Mouse (Mus musculus) kidney, adult 2 months (tissue): ENCODE measurements at regions not wholly inside any gene's neighbourhood (a gene's known extent, or its start where the extent isn't known, plus 50 kb on each side); places are given as distances from the start of the nearest gene placed in this dataset.

Experiments
- DNase-seq: peaks from one replicate; pipeline ENCODE4 v3.0.0; 2021
- H3K27ac ChIP-seq: fragments of 200-500 bp; 2 replicates; pipeline ENCODE4 v1.5.1; 2012; ENCODE audit warnings: low read depth, low read length, control low read depth, inconsistent platforms; ENCODE audit not compliant: insufficient read depth
- H3K27me3 ChIP-seq: fragments of 200-500 bp; replicated peaks from 2 replicates; pipeline ENCODE4 v1.6.1; 2012; ENCODE audit warnings: mild to moderate bottlenecking, moderate library complexity, low read length, inconsistent platforms; ENCODE audit not compliant: control insufficient read depth, insufficient read depth
- H3K36me3 ChIP-seq: fragments of 200-500 bp; 2 replicates; pipeline ENCODE4 v1.6.1; 2012; ENCODE audit warnings: mild to moderate bottlenecking, moderate library complexity, low read length, inconsistent platforms; ENCODE audit not compliant: control insufficient read depth, insufficient read depth
- H3K4me1 ChIP-seq: fragments of 200-500 bp; 2 replicates; pipeline ENCODE4 v1.6.1; 2011; ENCODE audit warnings: low read length; ENCODE audit not compliant: control insufficient read depth, insufficient read depth
- H3K4me3 ChIP-seq: fragments of 200-500 bp; 2 replicates; pipeline ENCODE4 v1.5.1; 2011; ENCODE audit warnings: mild to moderate bottlenecking, low read depth, low read length, control low read depth; ENCODE audit not compliant: insufficient read depth
- CTCF ChIP-seq: fragments of 200-500 bp; conservative IDR thresholded peaks from 2 replicates; pipeline ENCODE4 v1.5.1; 2011; ENCODE audit warnings: low read depth, mild to moderate bottlenecking, control low read depth, low read length, moderate library complexity, mixed read lengths; ENCODE audit not compliant: insufficient read depth, insufficient read length
- POLR2A ChIP-seq: fragments of 200-500 bp; IDR thresholded peaks from one replicate; pipeline ENCODE4 v1.6.1; 2011; ENCODE audit warnings: low read depth, low read length, control low read depth
- WGBS: fragments of 180-500 bp; shearing (Covaris S2); methylation state at CpG from one replicate; pipeline ENCODE4 v1.1.7; 2018; 5-methylcytosine and 5-hydroxymethylcytosine counted together

DNA sequence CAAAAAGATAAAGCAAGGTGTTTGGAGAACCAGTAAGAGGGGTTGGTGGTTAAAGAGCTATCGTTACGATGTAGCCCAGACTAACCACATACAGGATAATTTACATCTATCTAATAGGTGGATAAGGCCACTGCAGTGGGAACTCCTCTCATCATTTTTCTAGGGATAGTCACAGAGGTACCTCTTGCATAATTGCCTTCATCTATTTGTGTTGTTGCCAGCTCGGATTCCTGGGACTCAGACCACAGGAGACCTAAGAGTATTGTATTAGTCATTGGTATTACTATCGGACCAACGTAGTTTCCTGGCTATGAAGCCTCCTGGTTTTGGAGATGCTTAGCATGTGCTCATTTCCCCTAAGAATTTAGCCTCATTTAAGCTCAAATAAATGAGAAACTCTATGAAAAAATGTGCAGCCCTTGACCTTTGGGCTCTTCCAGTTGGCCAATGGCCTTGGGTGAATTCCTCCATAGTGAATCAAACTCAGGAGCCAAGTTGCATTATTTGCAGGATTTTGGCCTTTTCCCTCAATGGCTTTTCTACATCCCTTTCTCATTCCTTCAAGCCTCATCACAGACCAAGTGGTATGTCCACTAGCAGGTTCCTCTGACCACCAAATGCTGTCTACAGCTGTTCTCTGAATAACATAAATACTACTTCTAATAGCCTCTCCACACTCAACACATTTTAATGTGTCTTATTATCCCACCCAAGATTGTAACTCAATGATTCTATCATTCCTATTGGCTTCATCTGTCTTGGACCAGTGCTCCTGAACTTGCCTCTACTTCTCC, 108.6 kb downstream of the Gm12728 start:
- H3K27ac ChIP-seq, result no peak overlapping the region
- H3K36me3 ChIP-seq, result no peaks in the 10 kb centered on the region
- 94% methylated on average over 5 of the region's 5 CpGs for WGBS
- no peak overlapping the region for H3K4me3 ChIP-seq
- DNase-seq, result no peak
- TF ChIP-seq POLR2A, result no peak
- no peak for TF ChIP-seq CTCF
- H3K27me3 ChIP-seq, result no peaks in the 10 kb centered on the region
- H3K4me1 ChIP-seq, result no peaks in the 10 kb centered on the region

GRCm38 (mm10) chr4:105904896-105905295, 115.2 kb downstream of the Gm12728 start:
- DNase-seq, result no peak
- Histone ChIP-seq H3K4me3 (no peak overlapping the region), H3K27ac (no peak overlapping the region), H3K36me3 (no peaks in the 10 kb centered on the region), H3K4me1 (no peaks in the 10 kb centered on the region), H3K27me3 (no peaks in the 10 kb centered on the region)
- TF ChIP-seq POLR2A (no peak), CTCF (no peak)
- 65% methylated on average over 8 of the region's 8 CpGs for WGBS

DNA sequence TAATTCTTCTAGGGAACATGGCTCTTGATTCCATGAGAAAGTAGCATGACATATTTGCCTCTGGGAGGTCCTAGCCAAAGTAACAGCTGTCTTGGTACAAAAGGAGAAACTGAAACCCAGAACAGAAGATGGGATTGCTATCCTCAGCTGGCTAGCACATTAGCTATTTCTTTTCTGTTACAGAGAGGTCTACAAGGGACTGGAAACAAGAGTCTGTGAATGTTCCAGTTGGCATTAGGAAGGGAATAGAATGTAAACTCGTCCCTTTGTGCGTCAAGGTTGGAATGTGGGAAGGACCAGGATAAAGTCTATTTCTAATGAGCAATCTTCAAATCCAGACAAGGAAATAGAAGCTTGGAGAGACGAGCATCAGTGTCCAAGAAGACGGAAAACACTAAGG, 116.7 kb downstream of the Gm12728 start:
- DNase-seq, result no peak
- Histone ChIP-seq H3K36me3 (no peaks in the 10 kb centered on the region), H3K27me3 (no peaks in the 10 kb centered on the region), H3K27ac (no peak overlapping the region), H3K4me1 (no peaks in the 10 kb centered on the region), H3K4me3 (no peak overlapping the region)
- TF ChIP-seq CTCF, result no peak
- TF ChIP-seq POLR2A, result no peak
- 92% methylated on average over 4 of the region's 4 CpGs for WGBS

DNA sequence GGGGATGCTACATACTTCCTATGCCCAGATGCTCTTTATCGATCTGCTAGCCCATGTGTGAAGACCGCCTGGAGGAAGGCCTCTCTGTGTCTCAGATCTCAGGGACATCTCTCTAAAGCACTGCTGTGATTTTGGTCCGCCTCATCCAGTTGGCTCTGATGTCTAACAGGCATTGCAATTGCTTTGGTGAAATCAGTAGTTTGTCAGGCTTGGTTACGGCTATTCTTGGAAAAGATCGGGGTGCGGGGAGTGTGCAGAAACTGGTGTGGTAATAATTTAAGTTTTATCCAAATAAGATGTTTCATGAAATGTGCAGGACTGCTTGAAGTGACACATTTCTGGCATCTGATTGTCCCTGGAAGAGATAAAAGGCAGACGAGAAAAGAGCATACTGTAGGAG, 117.9 kb downstream of the Gm12728 start:
- H3K27me3 ChIP-seq, result no peaks in the 10 kb centered on the region
- H3K27ac ChIP-seq, result no peak overlapping the region
- TF ChIP-seq POLR2A (no peak), CTCF (no peak)
- no peaks in the 10 kb centered on the region for H3K36me3 ChIP-seq
- H3K4me1 ChIP-seq, result no peaks in the 10 kb centered on the region
- WGBS, result 92% methylated on average over 7 of the region's 7 CpGs
- H3K4me3 ChIP-seq, result no peak overlapping the region
- DNase-seq, result no peak

DNA sequence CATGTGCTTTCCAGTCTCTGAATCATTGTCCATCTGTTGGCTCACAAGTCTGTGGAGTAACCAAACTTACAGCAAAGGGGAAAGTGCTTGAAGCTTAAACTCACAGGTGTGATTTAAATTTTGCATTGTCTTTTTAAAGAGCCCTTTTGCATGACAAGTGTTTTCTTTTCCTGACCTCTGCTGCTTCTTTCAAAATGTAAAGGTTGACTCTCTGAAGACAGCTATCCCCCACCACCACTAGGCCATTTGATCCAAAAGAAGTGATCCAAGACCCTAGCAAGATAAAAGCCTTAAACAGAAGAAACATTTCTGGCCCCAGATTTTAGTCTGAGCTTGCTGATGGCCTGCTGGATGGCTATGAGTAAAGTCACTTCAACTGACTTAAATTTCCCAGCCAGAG, 118.6 kb downstream of the Gm12728 start:
- no peaks in the 10 kb centered on the region for H3K36me3 ChIP-seq
- TF ChIP-seq CTCF (no peak), POLR2A (no peak)
- no peak overlapping the region for H3K4me3 ChIP-seq
- no peaks in the 10 kb centered on the region for H3K27me3 ChIP-seq
- H3K27ac ChIP-seq, result no peak overlapping the region
- DNase-seq, result no peak
- no peaks in the 10 kb centered on the region for H3K4me1 ChIP-seq

GRCm38 (mm10) chr4:105909272-105909671, 119.6 kb downstream of the Gm12728 start:
- Histone ChIP-seq H3K27ac (no peak overlapping the region), H3K36me3 (no peaks in the 10 kb centered on the region), H3K27me3 (no peaks in the 10 kb centered on the region), H3K4me1 (no peaks in the 10 kb centered on the region), H3K4me3 (no peak overlapping the region)
- 48% methylated on average over 4 of the region's 4 CpGs for WGBS
- DNase-seq, result no peak
- no peak for TF ChIP-seq POLR2A
- no peak for TF ChIP-seq CTCF

DNA sequence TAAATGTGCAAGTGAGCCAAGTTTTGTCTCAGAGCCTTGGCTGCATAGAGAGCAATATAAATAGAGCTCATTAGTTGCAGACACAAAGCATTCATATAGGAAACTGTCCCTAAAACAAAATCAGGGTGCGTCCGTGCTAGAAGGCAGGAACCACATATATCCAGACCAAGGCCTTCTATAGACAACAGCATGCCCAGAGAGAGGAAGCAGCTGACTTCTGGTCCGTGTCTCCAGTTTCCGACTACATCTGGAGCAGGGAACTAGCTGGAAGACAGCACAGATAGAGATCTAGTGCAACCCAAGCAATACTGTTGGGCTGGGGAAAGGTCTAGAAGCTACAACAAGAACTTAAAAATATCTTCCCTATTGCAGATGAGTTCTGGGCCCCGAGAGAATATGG, 121.0 kb downstream of the Gm12728 start:
- H3K4me3 ChIP-seq, result no peak overlapping the region
- H3K4me1 ChIP-seq, result no peaks in the 10 kb centered on the region
- no peak overlapping the region for H3K27ac ChIP-seq
- no peaks in the 10 kb centered on the region for H3K36me3 ChIP-seq
- no peaks in the 10 kb centered on the region for H3K27me3 ChIP-seq
- WGBS, result 80% methylated on average over 5 of the region's 5 CpGs
- TF ChIP-seq POLR2A (no peak), CTCF (no peak)
- DNase-seq, result no peak

- H3K4me1 ChIP-seq, result no peaks in the 10 kb centered on the region
- H3K4me3 ChIP-seq, result no peak overlapping the region
- TF ChIP-seq CTCF (no peak), POLR2A (no peak)
- H3K27ac ChIP-seq, result no peak overlapping the region
- H3K27me3 ChIP-seq, result no peaks in the 10 kb centered on the region
- H3K36me3 ChIP-seq, result no peaks in the 10 kb centered on the region
- 63% methylated on average over 6 of the region's 6 CpGs for WGBS
- DNase-seq, result no peak
These were observed 122.0 kb downstream of the Gm12728 start for GRCm38 (mm10) chr4:105911678-105912077.
